Mouse (Mus musculus) heart, embryonic 11.5 days (tissue): Measurements from ENCODE around the gene Gm34653. TPM values are rescaled to one million over a fixed set of nuclear protein-coding genes. Genes with fewer than 3 reads are reported as not detected.

Source experiments
- ATAC-seq: fragments of 200-750 bp; cut with Nextera tagmentation; replicated peaks from 2 replicates; pipeline ENCODE4 v1.8.0; 2017; ENCODE audit warnings: moderate library complexity; ENCODE audit not compliant: insufficient number of reproducible peaks, low FRiP score, low TSS enrichment
- H3K27ac ChIP-seq: fragments of 300-500 bp; sonication (generic); 2 replicates; pipeline ENCODE4 v1.5.1; 2014; ENCODE audit warnings: mild to moderate bottlenecking, low read depth, low read length
- H3K27me3 ChIP-seq: fragments of 300-500 bp; sonication (generic); 2 replicates; pipeline ENCODE4 v1.6.1; 2014; ENCODE audit warnings: mild to moderate bottlenecking, low read length, mixed read lengths; ENCODE audit not compliant: control insufficient read depth, insufficient read depth
- H3K36me3 ChIP-seq: fragments of 300-500 bp; sonication (generic); 2 replicates; pipeline ENCODE4 v1.6.1; 2014; ENCODE audit warnings: mild to moderate bottlenecking, low read length, moderate library complexity, mixed read lengths; ENCODE audit not compliant: control insufficient read depth, insufficient read depth
- H3K4me1 ChIP-seq: fragments of 300-500 bp; sonication (generic); 2 replicates; pipeline ENCODE4 v1.6.1; 2014; ENCODE audit warnings: low read length; ENCODE audit not compliant: control insufficient read depth, insufficient read depth
- H3K4me2 ChIP-seq: fragments of 300-500 bp; sonication (generic); 2 replicates; pipeline ENCODE4 v1.6.1; 2014; ENCODE audit warnings: mild to moderate bottlenecking, moderate library complexity
- H3K4me3 ChIP-seq: fragments of 300-500 bp; sonication (generic); 2 replicates; pipeline ENCODE4 v1.5.1; 2014; ENCODE audit warnings: low read depth, low read length
- H3K9ac ChIP-seq: fragments of 300-500 bp; sonication (generic); 2 replicates; pipeline ENCODE4 v1.6.1; 2014; ENCODE audit warnings: mild to moderate bottlenecking, low read depth, low read length, moderate library complexity
- H3K9me3 ChIP-seq: fragments of 300-500 bp; sonication (generic); replicated peaks from 2 replicates; pipeline ENCODE4 v1.6.1; 2016; ENCODE audit warnings: low read length; ENCODE audit not compliant: control insufficient read depth
- WGBS: fragments of 180-500 bp; shearing (Covaris S2); extraction: QIAGEN DNeasy Blood & Tissue Kit; methylation state at CpG from one replicate; pipeline ENCODE4 v1.1.7; 2014; ENCODE audit not compliant: insufficient replicate concordance; 5-methylcytosine and 5-hydroxymethylcytosine counted together
- polyA plus RNA-seq: library from polyadenylated mRNA; unstranded; fragments of >200 nt; fragmentation: Nextera tagmentation; extraction: Ambion mirVana; gene quantifications from 2 replicates; pipeline ENCODE4 v1.2.1, GENCODE M21; 2014

Gm34653 gene
- polyA plus RNA-seq, 1 experiment from 2014 or later: not detected

GRCm38 (mm10) chr2:34884186-34884585 is 51.4 kb downstream of the Gm34653 start:
- no peak overlapping the region for H3K9ac ChIP-seq
- no peak overlapping the region for H3K4me3 ChIP-seq
- H3K4me1 ChIP-seq: no peaks in the 10 kb centered on the region
- peaks cover 5% of the 10 kb centered on the region; the same call in 1 of the 2 replicates for H3K27me3 ChIP-seq
- no peak overlapping the region for H3K4me2 ChIP-seq
- 75% methylated on average over 2 of the region's 2 CpGs for WGBS
- no peaks in the 10 kb centered on the region for H3K9me3 ChIP-seq
- no peak for ATAC-seq
- no peak overlapping the region for H3K27ac ChIP-seq
- H3K36me3 ChIP-seq: no peaks in the 10 kb centered on the region

Other genes starting within 250 kb of the Gm34653 start
- gene Gapvd1, start 77.8 kb upstream of the Gm34653 start, polyA plus RNA-seq: 65.0 and 70.8 TPM in 2 replicates
- gene Hspa5, start 61.0 kb upstream of the Gm34653 start, polyA plus RNA-seq: 931 and 1,133 TPM in 2 replicates
- gene Rabepk, start 33.1 kb upstream of the Gm34653 start, polyA plus RNA-seq: 29.2 and 29.7 TPM in 2 replicates
- gene Fbxw2, start 6.7 kb upstream of the Gm34653 start, polyA plus RNA-seq: 46.9 and 61.2 TPM in 2 replicates
- 0.14 TPM in 1 of 2 replicates, not detected in the other for gene Cutal, start 41.4 kb downstream of the Gm34653 start, polyA plus RNA-seq
- gene Psmd5, start 42.0 kb downstream of the Gm34653 start, polyA plus RNA-seq: 68.0 and 71.6 TPM in 2 replicates
- 2.7 and 5.3 TPM in 2 replicates for gene Phf19, start 81.0 kb downstream of the Gm34653 start, polyA plus RNA-seq
- gene Traf1, start 128.8 kb downstream of the Gm34653 start, polyA plus RNA-seq: 0.65 and 1.3 TPM in 2 replicates
- gene Hc, start 228.4 kb downstream of the Gm34653 start, polyA plus RNA-seq: 0.17 TPM in 1 of 2 replicates, not detected in the other